Mouse (Mus musculus) brain, embryonic 18.5 days (tissue): ENCODE data around the gene Glud1.
"Not testable (repeated sequence)": the region's sequence is repeated elsewhere in the genome, so short reads cannot be mapped to it uniquely, and the experiment has no call there.

Experiments used
- DNase-seq: peaks from one replicate; pipeline ENCODE4 v3.0.0-alpha.2; 2012; ENCODE audit warnings: low read depth, low spot score

The Glud1 gene

GRCm38 (mm10) chr14:34352523-34352922 lies 42.0 kb downstream of the Glud1 start:
- DNase-seq, result no peak

- no peak for DNase-seq
Measured at GRCm38 (mm10) chr14:34353326-34353725, 42.8 kb downstream of the Glud1 start.

DNA sequence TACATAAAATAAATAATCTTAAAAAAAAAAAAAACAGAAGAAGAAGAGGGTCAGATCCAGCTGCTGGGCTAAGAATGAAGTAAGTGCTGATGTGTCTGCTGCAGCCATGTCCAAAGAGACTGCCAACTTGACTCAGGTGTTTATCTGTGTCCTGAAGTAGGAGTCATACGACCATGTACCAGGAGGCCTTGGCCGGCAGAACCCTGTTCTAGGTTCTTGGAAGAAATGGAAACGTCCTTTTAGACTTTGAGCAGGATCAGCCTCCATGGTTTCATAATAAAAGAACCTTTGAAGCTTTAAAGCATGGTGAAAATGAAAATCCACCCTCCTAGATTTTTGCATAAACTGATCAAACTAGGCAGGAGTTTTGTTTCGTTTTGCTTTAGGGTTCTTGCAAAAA lies 43.9 kb downstream of the Glud1 start:
- no peak for DNase-seq

DNA sequence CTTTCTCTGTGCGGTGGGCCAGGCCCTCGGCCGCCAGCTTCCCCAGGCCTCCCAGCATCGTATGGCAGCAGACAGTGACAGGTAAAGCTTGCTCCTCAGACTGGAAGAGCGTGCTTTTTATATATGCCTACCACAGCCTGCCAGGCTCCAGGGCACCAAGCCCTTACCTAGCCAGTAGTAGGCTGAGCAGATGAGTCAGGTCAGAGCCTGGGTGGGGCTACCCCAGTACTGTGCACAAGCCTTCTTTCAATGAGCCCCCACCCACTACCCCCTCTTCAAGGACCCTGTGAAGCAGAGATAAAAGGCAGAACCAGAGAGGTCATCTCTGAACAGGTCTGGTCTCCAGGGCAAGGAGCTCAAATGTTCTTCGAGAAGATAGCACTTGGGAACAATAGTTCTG lies 44.8 kb downstream of the Glud1 start, which contains the start of gene Fam25c:
Gene Fam25c, minus strand, starts transcription at position 133 of the 400 bp plus-strand sequence.
- DNase-seq, result no peak

DNA sequence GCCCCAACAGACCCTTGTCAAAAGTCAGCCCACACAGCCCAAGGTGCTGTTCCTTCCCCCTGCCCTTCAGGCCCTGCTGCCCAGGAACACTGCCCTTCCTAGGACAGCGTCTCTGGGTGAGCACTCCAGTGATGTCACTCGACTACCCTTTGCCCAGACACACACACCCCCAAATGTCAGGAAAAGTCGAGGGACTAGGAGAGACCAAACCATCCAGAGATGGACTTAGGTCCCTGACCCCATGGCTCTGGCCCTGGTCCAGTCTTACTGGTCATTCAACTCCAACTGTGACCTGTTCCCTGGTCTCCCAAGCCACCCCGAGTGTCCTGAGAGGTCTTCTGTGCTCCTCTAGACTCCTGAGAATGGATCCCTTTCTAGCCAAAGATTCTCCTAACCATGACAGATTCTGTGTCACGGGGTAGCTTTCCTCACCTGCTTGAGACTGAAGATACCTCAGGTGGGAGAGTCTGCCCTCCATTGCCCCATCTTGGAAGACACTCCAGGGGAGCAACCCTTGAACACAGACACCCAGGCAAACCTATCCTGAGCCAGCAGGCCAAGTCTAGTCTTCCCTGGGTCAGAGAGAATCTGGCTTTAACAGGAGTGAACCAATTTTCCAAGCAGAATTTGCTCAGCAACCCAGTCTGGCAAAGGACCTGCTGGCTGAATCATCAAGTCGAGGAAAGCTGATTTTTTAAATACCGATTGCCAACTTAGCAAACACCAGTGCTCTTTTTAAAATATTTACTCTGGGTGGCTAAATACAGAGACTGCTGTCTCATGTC lies 47.3 kb downstream of the Glud1 start:
- DNase-seq, result no peak

DNA sequence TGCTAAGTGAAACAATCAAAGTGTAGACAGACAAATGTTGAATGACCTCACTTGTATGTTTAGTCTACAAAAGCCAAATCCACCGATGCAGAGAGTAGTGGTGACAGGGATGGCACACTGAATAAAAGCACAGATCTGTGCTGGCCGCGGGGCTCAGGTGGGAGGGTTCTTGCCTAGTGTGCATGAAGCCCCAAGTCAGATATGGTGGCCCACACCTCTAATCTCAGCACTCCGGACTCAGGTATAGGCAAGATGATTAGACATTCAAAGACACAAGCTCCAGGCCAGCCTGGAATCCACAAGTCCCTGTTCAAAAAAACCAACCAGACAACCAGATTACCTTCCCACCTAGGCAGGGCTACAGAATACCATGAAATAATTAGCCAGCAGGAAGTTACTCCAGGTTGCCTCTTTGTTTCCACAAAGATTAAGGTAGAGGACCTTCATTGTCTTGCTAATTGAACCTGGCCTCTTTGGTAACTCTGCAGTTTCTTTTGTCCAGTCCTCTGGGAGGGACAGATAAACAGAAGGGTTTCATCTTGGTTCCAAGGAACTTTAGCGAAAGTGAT lies 49.2 kb downstream of the Glud1 start:
- no peak for DNase-seq

DNA sequence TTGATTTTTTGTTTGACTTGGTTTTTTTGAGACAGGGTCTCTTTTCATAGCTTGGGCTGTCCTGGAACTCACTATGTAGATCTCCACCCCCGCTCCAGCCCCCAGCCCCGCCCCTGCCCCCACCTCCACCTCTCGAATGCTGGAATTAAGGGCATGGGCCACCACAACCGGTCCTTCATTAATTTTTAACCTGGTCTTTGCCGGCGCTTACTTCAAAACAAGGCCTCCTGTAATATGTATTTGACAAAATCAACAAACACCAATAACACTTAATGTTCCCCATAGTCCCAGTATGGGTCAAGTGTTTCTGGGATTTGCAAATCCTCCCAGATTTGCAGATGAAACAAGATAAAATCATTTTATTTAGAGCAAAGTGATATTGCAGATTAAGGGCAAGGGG lies 49.7 kb downstream of the Glud1 start:
- no peak for DNase-seq

- no peak for DNase-seq
Measured at GRCm38 (mm10) chr14:34362135-34362534, 51.6 kb downstream of the Glud1 start.

DNA sequence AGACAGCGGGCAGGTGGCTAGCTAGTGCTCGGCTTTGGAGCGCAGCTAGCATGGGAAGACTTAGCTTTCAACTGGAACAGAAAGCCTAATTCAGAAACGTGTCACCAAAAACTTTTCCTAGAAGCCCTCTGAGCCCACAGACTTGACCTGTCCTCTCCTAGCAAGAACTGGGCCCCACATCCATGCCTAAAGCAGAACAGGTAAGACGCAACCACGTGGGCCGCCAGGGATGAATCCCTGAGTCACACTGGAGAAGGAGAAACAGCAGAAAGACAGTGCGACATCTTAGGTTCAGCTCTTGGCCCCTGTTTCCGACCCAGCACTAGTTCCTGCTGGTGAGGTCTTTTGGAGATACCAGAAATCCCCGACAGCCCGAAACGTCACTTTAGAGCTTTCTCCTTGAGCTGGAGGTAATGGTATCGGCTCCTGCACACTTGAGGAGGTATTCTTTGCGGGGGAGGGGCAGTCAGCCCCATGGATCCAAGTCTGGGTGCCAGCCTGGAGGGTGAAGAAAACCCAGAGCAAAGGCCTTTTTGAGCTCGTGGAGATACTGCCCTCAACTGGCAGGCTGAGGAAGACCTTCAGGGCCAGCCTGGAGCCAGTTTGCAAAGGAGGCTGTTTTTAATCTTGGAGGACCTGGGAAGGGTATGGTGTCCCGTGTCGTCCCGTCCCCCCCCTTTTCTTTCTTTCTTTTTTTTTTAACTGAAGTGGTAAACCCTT lies 52.4 kb downstream of the Glud1 start:
- no peak for DNase-seq

DNA sequence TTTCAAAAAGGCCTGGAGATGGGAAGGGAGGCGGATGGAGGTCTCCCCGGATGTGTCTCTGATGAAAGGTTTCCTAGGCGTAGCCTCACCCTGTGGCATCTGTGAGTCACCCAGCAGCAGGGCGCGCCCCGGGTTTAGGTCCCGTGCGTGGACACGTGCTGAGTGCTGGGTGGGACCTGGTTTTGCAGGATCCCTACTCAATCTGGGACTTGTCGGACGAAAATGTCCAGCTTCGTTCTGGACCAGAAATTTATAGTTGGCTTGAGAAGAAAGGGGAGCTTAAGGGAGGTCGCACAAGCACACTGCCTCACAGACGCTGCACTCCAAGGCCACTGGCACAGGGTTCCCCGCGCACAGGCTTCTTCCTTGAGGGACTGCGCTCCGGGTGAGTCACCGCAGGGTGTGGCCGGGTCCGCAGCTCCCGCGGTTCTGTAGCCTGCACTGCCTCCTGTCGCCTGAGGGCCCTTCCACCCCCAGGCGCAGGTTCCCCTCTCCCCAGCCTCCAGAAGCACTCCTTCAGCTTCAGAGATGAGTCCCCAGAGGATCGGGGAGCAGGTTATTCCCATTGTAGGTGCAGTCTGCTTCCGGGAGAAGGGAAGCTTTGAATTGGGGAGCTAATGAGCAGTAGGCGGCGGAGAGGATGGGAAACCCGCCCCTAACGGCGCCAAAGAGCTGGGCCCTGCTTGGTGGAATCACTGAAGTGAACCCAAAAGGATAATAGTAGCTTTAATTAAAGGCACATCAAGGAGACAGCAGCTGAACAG lies 53.1 kb downstream of the Glud1 start:
- no peak for DNase-seq

- not testable (repeated sequence) for DNase-seq
Measured at GRCm38 (mm10) chr14:34364254-34365146, 54.0 kb downstream of the Glud1 start.

DNA sequence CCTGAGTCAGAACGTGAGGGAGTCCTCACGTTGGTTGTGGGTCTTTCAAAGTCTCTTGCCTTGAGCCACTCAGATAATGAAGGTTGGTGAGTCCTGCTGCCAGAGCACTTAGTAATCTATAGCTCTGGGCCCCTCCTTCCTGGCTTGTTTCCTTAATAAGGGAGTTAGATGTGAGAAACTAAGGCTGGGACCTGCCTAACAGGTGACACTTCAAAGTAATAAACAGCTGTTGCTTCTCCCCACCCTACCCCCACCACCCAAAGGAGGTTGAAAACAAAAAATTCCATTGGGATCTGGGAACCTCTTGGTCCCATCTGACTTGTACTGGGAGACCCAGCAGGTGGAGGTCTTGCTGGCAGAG lies 54.6 kb downstream of the Glud1 start:
- no peak for DNase-seq

DNA sequence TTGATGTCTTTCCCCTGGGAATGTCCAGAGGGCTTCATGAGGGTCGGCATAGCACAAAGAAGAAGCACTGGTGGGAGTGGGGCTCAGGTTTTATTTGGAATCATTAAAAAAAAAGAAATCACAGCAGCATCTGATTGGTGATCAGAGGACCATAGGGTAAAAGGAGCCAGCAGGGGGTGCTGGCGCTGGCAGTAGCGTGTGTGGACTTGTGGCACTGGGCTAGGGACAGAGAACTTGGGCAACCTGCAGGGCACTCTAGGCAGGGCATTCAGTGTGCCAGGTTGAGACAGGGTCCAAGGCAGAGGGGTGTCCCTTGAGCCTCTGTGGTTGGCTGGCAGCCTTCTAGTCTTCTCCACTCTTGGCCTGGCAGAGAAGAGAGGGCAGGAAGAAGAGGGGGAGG lies 59.7 kb downstream of the Glud1 start:
- no peak for DNase-seq

DNA sequence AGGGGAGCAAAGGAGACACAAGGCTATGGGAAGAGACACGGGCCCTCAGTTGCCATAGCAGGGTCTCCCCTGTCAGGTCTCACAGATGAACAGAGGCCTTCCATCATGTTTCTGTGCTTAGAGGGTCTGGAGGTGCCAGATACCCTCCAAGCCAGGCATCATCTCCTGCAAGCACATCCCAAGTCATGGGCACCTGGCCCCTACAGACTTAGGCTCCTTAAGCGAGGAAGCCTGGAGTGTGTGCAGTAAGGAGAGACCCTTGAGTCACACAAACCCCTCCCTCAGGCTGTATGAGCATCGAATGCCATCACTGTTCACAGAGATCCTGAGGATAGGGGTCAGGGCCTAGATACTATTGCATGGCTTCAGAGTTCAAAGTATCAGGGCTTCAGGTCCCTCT lies 60.4 kb downstream of the Glud1 start:
- DNase-seq, result no peak

- DNase-seq, result no peak
Measured at GRCm38 (mm10) chr14:34371763-34372162, 61.2 kb downstream of the Glud1 start.

DNA sequence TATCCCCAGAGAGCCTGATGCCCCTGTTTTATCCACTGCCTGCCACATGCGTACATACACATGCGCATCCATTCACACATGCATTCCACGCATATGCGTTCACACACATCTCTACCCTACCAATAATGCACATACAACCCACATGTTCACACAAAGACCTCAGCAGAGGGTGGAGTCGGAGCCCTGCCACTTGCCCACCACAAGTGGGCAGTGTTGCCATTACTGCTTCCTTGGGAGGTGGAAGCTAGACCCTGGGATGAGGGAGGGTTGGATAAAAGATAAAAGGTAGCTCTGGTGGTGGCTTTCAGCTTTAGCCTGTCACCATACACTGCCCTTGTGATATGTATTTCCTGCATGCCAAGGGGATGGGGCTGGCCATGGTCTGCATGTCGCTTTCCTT lies 62.1 kb downstream of the Glud1 start:
- DNase-seq, result no peak

DNA sequence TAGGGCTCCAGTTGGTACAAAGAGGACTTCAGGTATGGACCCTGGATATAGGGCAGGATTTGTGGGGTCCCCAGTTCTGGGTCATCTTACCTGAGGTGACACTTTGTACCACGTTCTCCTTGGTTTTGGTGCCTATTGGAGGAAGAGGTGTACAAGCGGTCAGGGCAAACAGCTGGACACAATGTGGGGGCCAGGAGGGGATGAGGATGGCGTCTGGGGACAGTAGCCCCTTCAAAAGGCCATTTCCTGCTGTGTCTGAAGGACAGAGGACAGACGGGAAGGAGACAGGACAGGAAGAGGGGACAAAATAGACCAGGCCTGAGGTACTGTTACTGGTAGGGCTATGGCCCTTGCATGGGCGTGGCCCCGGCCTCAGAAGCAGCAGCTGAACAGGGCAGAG lies 63.1 kb downstream of the Glud1 start:
- no peak for DNase-seq

DNA sequence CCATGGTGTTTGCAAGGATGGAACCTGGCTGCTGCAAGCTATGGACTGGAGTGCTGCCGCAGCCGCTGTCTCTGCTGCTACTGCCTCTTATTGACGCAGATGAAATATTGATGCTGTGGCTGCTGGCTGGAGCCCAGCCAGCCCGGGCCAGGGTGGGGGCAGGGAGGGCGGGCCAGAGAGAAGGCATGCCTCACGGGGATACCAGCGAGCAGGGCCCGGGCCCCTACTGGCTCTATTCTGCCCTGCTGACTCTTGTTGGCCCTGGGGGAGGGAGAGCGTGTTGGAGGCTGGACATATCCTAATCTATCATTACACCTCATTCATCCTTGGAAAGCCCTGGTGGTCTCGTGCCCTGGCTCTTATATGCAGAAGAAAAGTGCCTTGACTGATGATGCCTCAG lies 64.0 kb downstream of the Glud1 start, which contains the start of gene Sncg:
Gene Sncg, minus strand, starts transcription at position 213 of the 400 bp plus-strand sequence.
- DNase-seq, result no peak

DNA sequence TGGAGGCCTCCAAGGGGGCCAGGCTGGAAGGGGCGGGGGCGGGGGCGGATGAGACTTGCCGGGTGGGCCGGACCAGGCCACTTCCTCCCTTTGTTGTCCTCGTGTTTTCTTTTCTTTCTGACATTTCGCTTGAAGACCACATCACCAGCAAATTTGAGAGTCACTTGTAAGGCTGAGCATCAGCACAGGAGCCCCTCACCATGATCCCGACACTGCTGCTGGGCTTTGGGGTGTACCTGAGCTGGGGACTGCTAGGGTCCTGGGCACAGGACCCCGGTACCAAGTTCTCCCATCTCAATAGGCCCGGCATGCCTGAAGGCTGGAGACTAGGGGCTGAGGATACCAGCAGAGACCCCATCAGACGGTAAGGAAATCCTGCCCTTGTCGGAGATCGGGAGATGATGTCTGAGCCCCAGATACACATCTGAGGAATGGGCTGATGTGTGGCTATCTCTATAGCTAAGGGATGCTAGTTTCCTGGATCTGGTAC lies 64.9 kb downstream of the Glud1 start, which contains the start of gene Mmrn2:
Gene Mmrn2, plus strand, starts transcription at position 51 of the 490 bp plus-strand sequence.
- no peak for DNase-seq

- DNase-seq, result no peak
Measured at GRCm38 (mm10) chr14:34375941-34376340, 65.4 kb downstream of the Glud1 start.

DNA sequence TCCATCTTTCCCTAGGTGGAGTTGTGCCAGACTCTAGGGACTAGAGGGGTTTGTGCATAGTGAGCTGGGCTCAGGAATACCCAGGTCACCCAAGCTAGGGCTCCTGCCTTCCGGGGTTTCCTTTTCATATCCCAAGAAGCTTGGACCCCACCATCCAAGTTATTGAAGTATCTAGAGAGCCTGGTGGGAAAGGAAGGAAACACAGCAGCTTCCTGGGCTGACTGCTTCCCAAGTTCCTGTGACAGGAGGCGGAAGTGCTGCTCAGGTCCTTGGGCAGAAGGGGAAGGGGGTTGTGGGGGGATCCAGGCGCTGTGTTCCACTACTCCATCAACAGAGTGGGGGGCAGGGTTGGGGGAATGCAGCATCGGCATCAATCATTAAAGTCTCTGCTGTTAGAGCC lies 66.6 kb downstream of the Glud1 start:
- no peak for DNase-seq
